Mouse (Mus musculus) cerebellum, postnatal 25 days (tissue): ENCODE data around the gene Ift46.
"Not testable (repeated sequence)": the region's sequence is repeated elsewhere in the genome, so short reads cannot be mapped to it uniquely, and the experiment has no call there.

Experiments used
- DNase-seq, 2 experiments: peaks; one replicate each; pipeline ENCODE4 v3.0.0; 2021; ENCODE audit warnings: mixed read lengths in 2 of 2

The Ift46 gene

DNA sequence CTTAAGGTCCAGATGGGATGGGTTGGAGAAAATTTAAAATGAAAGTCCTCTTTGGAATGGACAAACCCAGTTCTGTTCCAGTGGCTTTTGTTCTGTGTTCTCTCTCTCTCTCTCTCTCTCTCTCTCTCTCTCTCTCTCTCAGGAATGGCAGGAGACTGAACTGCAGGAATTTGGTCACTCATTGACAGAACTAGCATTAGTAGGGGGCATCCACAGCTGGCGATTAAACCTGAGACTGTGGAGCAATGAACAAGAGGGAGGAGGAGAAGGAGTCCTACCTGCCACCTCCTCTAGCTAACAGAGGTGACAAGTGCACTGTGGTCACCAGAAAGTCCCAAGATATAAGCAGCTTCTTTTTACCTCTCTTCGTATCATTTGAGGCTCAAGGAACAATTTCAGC lies 31.4 kb upstream of the Ift46 start:
- DNase-seq, result no peak

DNA sequence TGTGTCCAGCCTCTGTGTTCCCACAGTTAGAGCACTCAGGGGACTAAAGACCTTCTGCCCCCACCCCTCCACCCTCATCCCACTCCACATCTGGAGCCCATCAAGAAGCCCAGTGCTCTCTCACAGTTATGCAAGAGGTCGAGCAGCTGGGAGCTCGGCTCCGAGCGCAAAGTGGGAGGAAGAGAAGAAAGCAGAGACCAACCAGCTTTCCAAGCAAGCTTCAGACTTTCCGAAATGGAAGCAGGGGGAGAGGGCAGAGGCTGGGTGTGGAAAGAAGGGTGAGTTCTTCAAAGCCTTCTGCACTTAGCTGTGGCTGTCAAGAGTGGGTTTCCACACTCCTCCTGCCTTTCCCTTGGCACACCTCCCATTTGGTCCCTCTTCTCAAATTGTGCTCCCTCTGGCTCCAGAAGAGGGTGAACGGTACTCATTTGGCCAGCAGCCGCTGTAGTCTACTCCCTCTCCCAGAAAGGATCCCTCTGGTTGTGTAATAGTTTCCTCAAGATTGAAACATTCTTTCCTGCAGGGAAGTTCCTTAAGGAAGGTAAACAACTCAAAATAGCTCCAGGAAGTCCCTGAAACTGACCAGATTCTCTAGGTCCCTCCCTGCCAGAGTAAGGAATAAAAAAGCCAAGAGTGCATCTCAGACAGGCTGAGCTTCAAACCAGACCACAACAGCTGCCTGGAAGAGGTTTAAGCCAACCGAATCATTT lies 30.3 kb upstream of the Ift46 start:
- DNase-seq, result no peak

DNA sequence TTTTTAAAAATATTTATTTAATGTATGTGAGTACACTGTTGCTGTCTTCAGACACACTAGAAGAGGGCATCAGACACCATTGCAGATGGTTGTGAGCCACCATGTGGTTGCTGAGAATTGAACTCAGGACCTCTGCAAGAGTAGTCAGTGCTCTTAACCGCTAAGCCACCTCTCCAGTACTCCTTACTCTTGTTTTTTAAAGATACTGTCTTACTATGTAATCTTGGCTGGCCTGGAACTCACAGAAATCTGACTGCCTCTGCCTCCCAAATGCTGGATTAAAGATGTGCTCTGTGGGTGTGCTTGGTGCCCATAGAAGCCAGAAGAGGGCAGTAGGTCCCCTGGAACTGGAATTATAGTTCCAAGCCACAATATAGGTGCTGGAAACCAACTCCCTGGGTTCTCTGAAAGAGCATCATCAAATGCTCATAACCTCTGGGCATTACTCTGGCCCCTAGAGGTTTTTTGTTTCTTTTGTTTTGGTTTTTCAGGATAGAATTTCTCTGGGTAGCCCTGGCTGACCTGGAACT lies 27.0 kb upstream of the Ift46 start:
- no peak for DNase-seq

DNA sequence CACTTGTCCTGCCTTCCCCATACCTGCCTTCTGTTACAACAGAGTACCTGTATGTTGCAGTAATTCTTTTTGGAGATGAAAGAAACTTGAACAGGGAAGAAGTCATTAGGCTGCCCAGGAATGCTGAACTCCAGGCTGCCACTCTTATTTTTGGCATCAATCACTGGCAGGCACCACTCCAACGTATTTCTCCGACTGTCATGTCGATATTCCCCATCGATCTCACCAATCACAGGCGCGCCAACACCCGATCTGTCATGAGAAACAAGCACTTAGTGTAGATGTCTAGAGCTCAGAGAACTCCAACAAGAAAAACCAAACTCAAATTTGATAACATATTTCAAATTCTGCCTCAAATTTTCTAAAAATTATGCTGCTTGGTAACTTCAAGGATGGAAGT lies 22.3 kb upstream of the Ift46 start:
- DNase-seq, result no peak

DNA sequence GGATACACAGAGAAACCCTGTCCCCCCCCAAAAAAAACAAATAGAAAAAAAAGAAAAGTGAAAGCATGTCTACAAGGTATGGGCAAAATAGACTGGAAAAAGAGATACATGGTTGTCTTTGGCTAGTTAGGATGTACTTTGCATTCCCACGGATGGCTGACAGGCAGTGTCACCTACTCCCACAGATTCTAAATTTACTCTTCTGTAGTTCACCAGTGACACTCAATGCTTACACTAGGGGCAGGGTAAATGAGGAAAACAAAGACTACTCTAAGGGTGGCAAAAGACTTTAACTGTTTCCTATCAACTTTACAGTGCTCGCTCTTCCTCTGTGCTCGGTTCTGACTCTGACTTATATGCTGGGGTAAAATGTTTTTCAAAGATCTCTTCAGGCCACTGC lies 21.0 kb upstream of the Ift46 start:
- DNase-seq, result no peak

DNA sequence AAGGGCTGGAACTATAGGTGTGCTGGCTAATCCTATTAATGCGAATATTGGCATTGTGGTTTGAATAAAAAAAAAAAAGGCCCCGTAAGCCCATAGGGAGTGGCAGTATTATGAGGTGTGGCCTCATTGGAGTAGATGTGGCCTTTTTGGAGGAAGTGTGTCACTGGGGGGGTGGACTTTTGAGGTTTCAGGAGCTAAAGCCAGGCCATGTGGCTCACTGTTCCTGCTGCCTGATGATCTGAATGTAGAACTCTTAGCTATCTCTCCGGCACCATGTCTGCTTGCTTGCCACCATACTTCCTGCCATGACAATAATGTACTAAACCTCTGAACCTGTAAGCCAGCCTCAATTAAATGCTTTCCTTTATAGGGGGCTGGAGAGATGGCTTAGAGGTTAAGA lies 20.4 kb upstream of the Ift46 start:
- no peak for DNase-seq

DNA sequence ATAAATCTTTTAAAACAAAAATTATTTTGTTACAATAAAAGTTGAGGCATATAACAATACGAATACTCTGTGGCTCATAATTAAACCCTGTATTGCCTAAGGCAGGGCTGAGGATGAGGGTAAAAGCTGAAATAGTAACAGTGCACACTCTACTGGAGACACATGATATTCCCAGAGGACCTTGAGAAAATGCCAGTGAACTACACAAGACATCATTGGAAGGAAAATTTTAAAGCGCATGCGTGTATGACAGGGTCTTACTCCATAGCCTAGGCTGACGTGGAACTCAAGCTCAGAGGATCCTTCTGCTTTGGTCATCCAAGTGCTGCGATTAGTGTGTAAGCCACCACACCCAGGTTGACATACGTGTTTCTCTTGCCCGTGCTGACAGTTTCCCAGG lies 19.2 kb upstream of the Ift46 start:
- DNase-seq, result no peak

DNA sequence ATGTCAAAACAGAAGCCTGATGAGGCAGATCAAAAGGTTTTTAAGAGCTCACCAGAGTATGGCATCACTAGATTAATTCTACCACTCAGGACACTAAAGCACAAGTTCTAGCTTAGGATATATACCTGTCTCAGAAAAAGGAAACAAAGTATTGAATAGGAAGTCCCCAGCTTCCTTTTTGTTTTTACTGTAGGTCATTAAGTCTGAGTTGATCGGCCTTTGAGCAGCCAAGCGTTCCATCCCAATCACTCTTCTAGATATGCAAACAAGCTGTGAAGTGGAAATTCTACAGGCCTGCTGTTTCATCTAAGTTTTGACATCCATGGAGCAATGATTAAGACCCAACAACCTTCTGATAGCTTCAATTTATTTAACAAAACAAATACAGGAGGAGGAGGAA lies 6.8 kb upstream of the Ift46 start:
- DNase-seq, result no peak

DNA sequence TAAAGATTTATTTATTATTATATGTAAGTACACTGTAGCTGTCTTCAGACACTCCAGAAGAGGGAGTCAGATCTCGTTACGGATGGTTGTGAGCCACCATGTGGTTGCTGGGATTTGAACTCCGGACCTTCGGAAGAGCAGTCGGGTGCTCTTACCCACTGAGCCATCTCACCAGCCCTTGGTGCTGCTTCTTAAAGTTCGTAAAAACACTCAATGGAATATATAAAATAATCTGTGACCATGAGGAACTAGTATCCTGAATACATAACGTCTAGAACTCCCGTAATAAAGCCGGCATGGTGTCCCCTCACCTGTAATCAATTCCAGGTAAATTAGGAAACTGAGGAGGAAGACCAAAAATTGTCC lies 304 bp downstream of the Ift46 start:
- DNase-seq, result not testable (repeated sequence)

DNA sequence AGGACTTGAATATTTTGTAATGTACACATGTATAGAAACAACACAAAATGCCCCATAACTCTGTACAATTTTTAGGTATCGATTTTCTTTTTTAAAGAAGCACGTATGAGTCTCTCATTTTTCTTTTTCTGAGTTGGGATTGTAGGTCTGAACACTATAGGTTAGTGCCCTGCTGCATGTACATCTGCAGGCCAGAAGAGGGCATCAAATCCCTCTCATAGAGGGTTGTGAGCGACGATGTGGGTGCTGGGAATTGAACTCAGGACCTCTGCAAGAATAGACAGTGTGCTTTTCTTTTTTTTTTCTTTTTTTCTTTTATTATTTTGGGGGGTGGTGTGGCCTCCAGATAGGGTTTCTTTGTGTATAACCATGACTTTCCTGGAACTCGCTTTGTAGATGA lies 3.7 kb downstream of the Ift46 start:
- no peak for DNase-seq

DNA sequence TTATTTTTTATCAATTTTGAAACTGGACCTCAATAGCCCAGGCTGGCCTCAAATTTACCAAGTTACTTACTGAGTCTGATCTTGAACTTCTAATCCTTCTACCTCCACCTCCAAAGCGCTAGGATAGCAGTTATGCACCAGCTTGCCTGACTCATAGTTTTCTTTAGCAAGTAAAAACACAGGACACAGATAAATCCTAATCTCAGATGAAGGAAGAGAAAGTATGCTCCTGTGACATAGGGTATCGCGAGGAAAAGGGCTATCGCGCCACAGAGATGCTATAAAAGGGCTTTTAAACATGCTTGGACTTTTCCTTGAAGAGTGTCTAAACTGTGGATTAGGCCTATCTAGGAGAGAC lies 4.7 kb downstream of the Ift46 start:
- DNase-seq, result no peak

DNA sequence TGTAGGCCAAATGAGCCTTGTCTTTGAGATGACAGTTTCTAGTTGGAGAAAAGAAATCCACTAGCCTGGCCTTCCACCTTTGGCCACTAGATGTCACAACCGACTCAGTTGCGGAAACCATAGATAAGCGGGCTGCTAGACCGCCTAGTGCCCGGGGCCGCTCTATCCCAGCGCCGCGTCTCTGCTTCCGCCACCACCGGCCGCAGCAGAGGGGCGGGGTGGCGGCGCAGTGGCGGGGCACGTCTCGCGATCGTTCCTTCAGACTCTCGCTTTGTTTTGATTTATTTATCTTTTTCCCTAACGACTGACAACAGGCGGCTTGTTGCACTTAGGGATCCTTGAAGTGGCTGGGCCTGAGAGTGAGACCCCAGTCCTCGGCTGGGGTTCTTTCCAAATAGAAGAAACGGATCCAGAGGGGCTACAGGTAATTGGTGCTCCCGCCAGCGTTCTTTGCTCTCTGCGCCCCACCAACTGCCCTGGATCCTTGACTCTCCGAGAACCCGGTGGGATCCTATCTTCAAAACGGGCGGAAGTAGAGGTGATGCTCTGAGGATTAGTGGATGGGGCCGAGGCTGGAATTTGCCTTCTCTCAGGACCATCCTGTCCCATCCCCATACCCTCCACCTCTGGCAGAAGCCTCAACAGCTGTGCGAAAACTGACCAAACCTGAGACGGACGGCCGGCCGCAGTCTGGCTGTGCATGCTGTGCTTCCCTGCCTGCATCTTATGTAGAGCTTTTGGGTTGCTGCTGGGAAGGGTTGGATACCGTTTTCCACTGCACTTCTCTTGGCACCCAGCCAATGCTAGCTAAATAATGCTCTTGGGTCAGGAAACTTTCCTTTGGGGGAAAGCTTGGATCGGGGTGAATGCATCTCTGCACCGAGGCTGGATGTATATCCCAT lies 5.3 kb downstream of the Ift46 start:
- DNase-seq, result peak; percentile 93 to 96

DNA sequence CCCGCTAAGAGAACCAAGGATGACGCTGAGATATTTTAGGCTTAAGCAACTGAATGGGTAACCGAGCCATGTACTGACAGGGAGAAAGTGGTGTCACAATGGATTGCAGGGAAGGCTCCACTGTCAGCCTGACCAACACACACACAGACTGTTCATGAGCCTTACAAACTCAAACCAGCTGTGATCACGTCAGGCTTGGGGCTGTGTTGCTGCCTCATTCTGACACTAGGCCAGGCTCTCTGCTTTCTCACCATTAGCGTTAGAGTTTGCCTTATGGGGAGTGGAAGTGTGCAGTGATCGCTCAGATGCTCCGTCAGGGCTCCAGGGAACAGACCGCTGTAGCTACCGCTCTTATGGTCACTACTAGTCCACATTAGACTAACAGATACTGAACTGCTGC lies 25.1 kb downstream of the Ift46 start:
- DNase-seq, result no peak

DNA sequence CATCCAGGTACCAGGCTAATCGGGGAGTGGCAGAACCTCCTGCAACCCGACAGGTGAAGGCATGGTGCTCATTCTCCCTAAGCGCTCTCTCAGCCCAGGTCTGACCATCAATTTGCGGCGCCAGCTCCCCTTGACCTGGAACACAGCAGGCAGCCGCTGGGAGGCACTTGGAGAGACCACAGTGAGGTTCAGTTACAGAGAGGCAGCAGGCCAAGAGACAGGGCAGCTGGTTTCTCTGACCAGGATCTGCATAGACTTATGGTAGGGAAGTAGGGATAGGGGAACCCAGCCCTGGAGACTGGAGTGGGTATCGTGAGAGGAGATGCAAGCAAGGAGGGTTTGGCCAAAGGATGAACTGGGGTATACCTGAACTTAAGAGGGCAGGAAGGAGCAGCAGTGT lies 30.6 kb downstream of the Ift46 start:
- DNase-seq, result peak; percentile 52 to 53

DNA sequence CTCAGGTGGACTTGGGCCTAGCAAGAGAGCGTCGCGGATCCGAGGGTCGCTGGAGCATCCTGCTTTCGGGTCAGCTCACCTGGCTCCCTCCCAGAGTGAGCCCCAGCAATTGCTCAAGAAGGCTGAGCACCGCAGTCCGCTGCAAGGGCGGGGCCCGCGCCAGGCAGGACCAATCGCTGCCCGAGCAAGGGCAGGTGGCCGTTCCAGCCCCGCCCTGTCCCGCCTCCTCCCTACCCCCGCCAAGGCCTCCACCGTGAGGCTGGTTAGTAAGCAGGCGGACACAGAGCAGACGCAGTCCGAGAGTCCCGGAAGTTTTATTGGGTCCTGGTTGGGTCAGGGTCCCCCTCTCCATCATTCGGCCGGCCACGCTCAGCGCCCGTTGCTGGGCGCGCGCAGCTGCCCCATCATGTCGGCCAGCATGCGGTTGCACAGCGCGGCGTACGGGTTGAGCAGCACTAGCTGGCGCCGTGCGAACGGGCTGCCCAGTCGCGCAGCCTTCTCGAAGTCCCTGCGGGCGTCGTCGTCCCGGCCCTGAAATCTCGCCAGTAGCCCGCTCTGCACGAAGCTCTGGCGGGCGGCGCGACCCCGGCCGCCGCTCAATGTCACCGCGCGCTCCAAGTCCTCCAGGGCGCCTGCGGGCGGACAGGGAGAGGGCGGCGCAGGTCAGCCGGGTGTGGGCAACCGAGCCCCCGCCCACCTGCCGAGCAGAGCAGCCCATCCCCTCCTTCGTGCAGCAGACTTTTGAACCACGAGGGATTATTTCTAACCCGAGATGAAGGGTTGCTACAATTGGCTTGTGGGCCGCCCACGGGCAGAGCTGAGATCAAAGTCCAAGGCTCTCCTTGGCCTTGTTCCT lies 31.6 kb downstream of the Ift46 start, which contains the start of gene Tmem25:
Tmem25 (minus strand) TSS at position 206 of the 856 bp plus-strand sequence.
- DNase-seq, result peak; percentile 95 to 97

DNA sequence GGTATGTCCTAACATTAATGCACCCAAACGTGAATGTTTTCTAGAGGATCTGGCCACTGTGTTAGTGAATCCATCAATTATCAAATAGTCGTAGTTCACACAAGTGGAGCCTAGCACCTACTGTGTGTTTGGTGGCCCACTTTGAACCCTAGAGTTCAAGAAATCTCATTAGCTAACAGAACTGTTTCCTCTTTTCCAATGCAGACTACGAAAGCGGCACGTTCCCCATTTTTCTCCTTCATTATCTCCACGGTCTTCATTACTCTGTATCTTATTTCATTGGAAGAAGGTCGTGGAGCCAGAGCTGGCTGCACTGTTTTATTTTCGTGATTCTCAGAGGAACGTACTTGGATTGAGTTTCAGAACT lies 32.2 kb downstream of the Ift46 start:
- DNase-seq, result no peak

DNA sequence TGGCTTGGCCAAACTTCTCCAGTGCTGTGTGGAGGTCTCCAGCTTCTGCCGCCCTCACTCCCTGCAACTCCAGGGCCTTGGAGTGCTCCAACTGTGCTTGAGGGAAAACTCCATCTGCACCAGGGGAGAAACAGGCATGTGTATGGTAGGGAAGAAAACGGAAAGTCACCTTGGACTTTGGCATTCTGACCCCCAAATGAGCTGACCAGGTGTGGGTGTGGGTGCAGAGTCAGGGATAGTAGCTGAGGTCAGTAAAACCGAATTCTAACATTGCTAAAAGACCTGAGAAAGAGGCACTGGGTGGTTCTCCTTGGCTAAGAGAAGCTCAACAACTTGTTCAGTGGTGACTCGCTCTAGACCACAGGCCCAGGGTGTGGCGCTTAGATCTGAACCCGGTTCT lies 34.0 kb downstream of the Ift46 start:
- no peak for DNase-seq

DNA sequence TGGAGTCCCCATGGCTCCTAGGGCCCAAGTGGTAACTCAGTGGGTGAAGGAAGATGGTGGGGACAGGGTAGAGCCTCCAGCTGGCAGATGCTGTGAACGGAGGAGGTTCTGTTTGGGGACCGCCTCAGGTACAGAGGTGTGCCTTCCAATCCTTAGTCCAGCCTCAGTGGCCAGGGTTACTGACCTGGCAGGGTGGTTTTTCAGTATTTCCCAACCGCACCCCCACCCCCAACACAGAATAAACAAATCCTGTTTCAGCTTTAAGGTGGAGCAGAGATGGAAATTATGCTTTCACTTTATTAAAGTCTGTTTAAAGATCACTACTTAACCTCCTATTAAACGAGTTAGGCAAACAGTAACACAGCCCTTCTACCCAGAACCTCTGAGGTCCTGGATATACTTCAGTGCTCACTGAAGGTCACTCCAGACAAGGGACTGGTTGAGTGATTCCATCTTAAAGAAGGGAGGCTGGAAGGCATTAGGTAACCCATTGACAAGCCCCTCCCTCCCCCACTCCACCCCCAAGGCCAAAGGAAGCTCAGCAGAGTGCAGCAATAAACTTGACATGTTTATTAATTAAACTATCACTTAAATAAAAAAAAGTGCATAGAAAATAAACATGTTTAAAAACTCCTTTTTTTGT lies 35.2 kb downstream of the Ift46 start, which contains the start of gene Ttc36:
Ttc36 (minus strand) TSS at position 265 of the 643 bp plus-strand sequence.
- no peak for DNase-seq

DNA sequence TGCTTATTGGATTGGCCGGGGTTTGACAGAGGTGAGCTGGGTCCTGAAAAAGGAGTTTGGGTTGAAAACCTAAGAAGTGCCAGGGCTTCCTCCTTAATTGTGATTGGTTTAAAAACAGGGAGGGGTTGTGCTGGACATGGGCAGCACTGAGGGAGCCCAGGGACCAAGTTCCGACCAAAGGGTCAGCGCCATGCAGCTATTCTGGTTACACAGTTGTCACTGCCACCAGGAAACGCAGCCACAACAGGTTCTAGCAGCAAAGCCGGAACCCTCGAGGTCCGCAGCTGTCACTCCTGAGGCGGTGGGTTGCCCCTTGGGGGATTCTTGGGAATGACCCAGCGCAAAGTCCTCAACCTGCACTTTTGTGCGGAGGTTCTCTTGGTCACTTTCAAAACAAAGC lies 37.0 kb downstream of the Ift46 start:
- no peak for DNase-seq

DNA sequence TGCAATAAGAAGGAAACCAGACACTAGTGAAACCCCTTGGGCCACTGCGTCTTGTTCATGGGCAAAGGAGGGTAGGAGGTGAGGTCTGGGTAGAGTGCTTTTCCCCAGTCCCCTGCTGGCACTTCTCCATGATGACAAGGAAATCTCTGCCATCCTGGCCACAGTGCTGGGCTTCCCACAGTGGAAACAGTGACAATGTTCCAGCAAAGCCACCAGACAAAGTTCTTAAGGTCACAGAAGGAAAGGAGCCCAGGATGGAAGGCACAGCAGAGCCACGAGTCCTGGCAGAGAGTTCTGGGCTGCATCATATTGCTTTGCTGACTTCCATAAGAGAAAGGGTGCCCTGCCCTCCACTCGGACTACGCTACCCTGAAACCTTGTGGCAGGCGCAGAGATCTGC lies 37.8 kb downstream of the Ift46 start:
- no peak for DNase-seq

DNA sequence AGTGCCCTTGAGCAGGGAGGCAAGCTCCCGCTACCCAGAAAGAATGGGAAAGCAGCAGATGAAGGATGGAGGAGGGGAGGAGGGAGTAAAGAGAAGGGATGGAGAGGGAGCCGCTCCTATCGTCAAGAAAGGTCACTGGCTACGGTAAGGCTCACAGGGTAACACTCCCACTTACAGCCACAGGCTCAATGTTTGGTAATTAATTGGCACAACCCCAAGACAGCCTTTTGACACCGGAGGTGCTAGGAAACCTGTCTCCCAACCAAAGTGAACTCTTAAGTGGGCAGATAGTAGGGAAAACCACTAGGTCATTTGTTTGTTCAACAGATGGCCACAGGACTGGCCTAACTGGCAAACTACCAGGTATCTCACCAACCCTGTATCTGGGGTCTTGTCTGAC lies 39.4 kb downstream of the Ift46 start:
- no peak for DNase-seq

DNA sequence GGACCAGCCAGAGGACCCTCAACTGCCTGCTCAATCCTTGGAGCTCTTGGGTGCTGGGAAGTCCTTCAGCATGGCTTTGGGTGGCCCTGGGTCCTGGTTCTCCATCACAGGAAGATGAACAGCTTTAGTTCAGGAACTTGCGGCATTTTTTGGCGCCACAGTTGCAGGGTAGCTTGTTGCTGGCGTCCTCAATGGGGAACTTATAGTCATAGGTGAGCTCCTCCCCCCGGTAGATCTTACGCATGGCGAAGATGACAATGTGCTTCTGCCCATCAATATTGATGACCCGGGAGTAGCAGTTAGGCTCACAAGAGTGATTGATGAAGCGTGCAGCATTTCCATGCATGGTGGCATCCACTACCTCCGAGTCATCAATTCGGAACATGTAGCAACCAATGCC lies 40.1 kb downstream of the Ift46 start:
- DNase-seq, result no peak

DNA sequence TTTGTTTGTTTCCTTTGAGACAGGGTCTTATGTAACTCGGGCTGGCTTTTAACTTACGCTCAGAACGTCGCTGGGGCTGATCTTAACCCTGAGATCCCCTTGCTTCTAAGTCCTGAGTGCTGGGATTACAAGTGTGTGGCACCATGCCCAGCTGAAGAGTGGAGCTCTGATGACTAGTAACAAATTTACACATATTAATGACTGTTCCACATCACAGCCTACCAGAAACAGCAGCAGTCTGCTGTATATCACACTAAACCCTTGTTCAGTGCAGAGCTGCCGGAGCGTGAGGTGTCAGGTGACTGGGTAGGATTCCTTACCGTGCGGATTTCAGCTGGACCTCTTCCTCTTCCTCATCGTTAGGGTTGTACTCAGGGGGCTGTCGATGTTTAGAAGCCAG lies 42.6 kb downstream of the Ift46 start:
- no peak for DNase-seq
